Mouse (Mus musculus) lung, adult 2 months (tissue): Measurements from ENCODE around the gene Skil. TPM values are rescaled to one million over a fixed set of nuclear protein-coding genes. Genes with fewer than 3 reads are reported as not detected.

ENCODE experiments used
- DNase-seq: peaks from one replicate; pipeline ENCODE4 v3.0.0; 2022
- H3K4me1 ChIP-seq: fragments of 200-500 bp; 2 replicates; pipeline ENCODE4 v1.6.1; 2011; ENCODE audit warnings: low read length; ENCODE audit not compliant: control insufficient read depth, insufficient read depth
- H3K4me3 ChIP-seq: fragments of 200-500 bp; replicated peaks from 2 replicates; pipeline ENCODE3; 2011; ENCODE audit warnings: low read depth, mild to moderate bottlenecking, control low read depth, low read length; ENCODE audit errors: extremely low read depth
- CTCF ChIP-seq: fragments of 200-500 bp; IDR thresholded peaks from 2 replicates; pipeline ENCODE4 v1.5.1; 2011; ENCODE audit warnings: mild to moderate bottlenecking, low read length, control low read depth; ENCODE audit not compliant: insufficient read depth
- POLR2A ChIP-seq: fragments of 200-500 bp; IDR thresholded peaks from 2 replicates; pipeline ENCODE4 v1.6.1; 2011; ENCODE audit warnings: low read depth, mild to moderate bottlenecking, control low read depth, low read length, borderline replicate concordance; ENCODE audit errors: extremely low read depth
- WGBS: fragments of 180-500 bp; shearing (Covaris S2); methylation state at CpG from one replicate; pipeline ENCODE4 v1.1.7; 2018; 5-methylcytosine and 5-hydroxymethylcytosine counted together
- polyA plus RNA-seq: library from polyadenylated mRNA; depleted of rRNA; stranded (reverse); fragments of >200 nt; gene quantifications from 2 replicates; pipeline ENCODE4 v1.2.3, GENCODE M21; 2012

The Skil gene
- polyA plus RNA-seq, 1 experiment = 11.1 TPM

- Histone ChIP-seq H3K4me3 (no peak overlapping the region), H3K4me1 (peaks cover 7% of the 10 kb centered on the region)
- DNase-seq = no peak
- TF ChIP-seq POLR2A (no peak), CTCF (no peak)
- WGBS = 83% methylated on average over 12 of the region's 13 CpGs
These were observed 11.9 kb upstream of the Skil start for GRCm38 (mm10) chr3:31082838-31083506.

- H3K4me1 ChIP-seq = peaks cover 7% of the 10 kb centered on the region
- no peak overlapping the region for H3K4me3 ChIP-seq
- no peak for TF ChIP-seq POLR2A
- no peak for TF ChIP-seq CTCF
- DNase-seq = peak; percentile 48
- WGBS = 17% methylated on average over 12 of the region's 12 CpGs
These were observed 11.2 kb upstream of the Skil start for GRCm38 (mm10) chr3:31083507-31084245.

GRCm38 (mm10) chr3:31085000-31085399 lies 9.9 kb upstream of the Skil start:
- peaks cover 7% of the 10 kb centered on the region for H3K4me1 ChIP-seq
- 70% methylated on average over 3 of the region's 3 CpGs for WGBS
- TF ChIP-seq POLR2A = no peak
- no peak for TF ChIP-seq CTCF
- H3K4me3 ChIP-seq = no peak overlapping the region
- DNase-seq = no peak

GRCm38 (mm10) chr3:31088789-31089775 lies 5.8 kb upstream of the Skil start:
- TF ChIP-seq POLR2A = no peak
- no peak for TF ChIP-seq CTCF
- Histone ChIP-seq H3K4me3 (no peak overlapping the region), H3K4me1 (peaks cover 3% of the 10 kb centered on the region; the same call in 1 of the 2 replicates)
- DNase-seq = no peak
- WGBS = 64% methylated on average over 10 of the region's 10 CpGs

- Histone ChIP-seq H3K4me3 (no peak overlapping the region), H3K4me1 (peaks cover 3% of the 10 kb centered on the region; the same call in 1 of the 2 replicates)
- no peak for DNase-seq
- 47% methylated on average over 7 of the region's 7 CpGs for WGBS
- TF ChIP-seq POLR2A (no peak), CTCF (no peak)
These were observed 4.9 kb upstream of the Skil start for GRCm38 (mm10) chr3:31089956-31090355.

GRCm38 (mm10) chr3:31093196-31093595 lies 1.7 kb upstream of the Skil start:
- Histone ChIP-seq H3K4me3 (peak overlapping the region; percentile 51), H3K4me1 (peaks cover 8% of the 10 kb centered on the region)
- TF ChIP-seq CTCF (no peak), POLR2A (no peak)
- 17% methylated on average over 13 of the region's 13 CpGs for WGBS
- peak; percentile 29 for DNase-seq

GRCm38 (mm10) chr3:31093627-31094351 lies 1.1 kb upstream of the Skil start:
- TF ChIP-seq POLR2A = peak; percentile 60; the same call in 1 of the 2 replicates
- no peak for TF ChIP-seq CTCF
- under 1% methylated on average over 48 of the region's 58 CpGs for WGBS
- Histone ChIP-seq H3K4me1 (peaks cover 8% of the 10 kb centered on the region), H3K4me3 (peak overlapping the region; percentile 91)
- peak; percentile 72 for DNase-seq

GRCm38 (mm10) chr3:31095179-31095490 lies 277 bp downstream of the Skil start:
- H3K4me3 ChIP-seq = peak overlapping the region; percentile 81
- TF ChIP-seq CTCF (no peak), POLR2A (no peak)
- 3% methylated on average over 28 of the region's 39 CpGs for WGBS

GRCm38 (mm10) chr3:31095491-31096154 lies 765 bp downstream of the Skil start:
- 1% methylated on average over 33 of the region's 33 CpGs for WGBS
- Histone ChIP-seq H3K4me3 (peak overlapping the region; percentile 81), H3K4me1 (peaks cover 12% of the 10 kb centered on the region)
- TF ChIP-seq CTCF (no peak), POLR2A (peak; percentile 46; the same call in 1 of the 2 replicates)
- peak; percentile 72 for DNase-seq

More at GRCm38 (mm10) chr3:31095179-31095490, 277 bp downstream of the Skil start:
- DNase-seq = no peak
- H3K4me1 ChIP-seq = peaks cover 10% of the 10 kb centered on the region
